Mouse (Mus musculus) intestine, embryonic 16.5 days (tissue): ENCODE data around the gene Asic2. TPM values are rescaled to one million over a fixed set of nuclear protein-coding genes. Genes with fewer than 3 reads are reported as not detected.
"Not testable (repeated sequence)": the region's sequence is repeated elsewhere in the genome, so short reads cannot be mapped to it uniquely, and the experiment has no call there.

ENCODE experiments used
- ATAC-seq: fragments of 200-750 bp; cut with Nextera tagmentation; 2 replicates; pipeline ENCODE4 v1.8.0; 2017; ENCODE audit warnings: moderate TSS enrichment, moderate library complexity
- H3K27ac ChIP-seq: fragments of 300-500 bp; sonication (generic); 2 replicates; pipeline ENCODE4 v1.5.1; 2014; ENCODE audit warnings: mild to moderate bottlenecking, low read length
- H3K27me3 ChIP-seq: fragments of 300-500 bp; sonication (generic); replicated peaks from 2 replicates; pipeline ENCODE4 v1.6.1; 2014; ENCODE audit warnings: low read length, control low read depth, mixed read lengths; ENCODE audit not compliant: control insufficient read depth, insufficient read depth
- H3K36me3 ChIP-seq: fragments of 300-500 bp; sonication (generic); 2 replicates; pipeline ENCODE4 v1.6.1; 2014; ENCODE audit warnings: low read length, control low read depth; ENCODE audit not compliant: control insufficient read depth, insufficient read depth
- H3K4me1 ChIP-seq: fragments of 300-500 bp; sonication (generic); 2 replicates; pipeline ENCODE4 v1.6.1; 2014; ENCODE audit warnings: low read length, control low read depth, mixed read lengths; ENCODE audit not compliant: control insufficient read depth, insufficient read depth
- H3K4me2 ChIP-seq: fragments of 300-500 bp; sonication (generic); 2 replicates; pipeline ENCODE4 v1.6.1; 2014; ENCODE audit warnings: low read depth, low read length, control low read depth
- H3K4me3 ChIP-seq: fragments of 300-500 bp; sonication (generic); 2 replicates; pipeline ENCODE4 v1.5.1; 2014; ENCODE audit warnings: mild to moderate bottlenecking, low read length
- H3K9ac ChIP-seq: fragments of 300-500 bp; sonication (generic); 2 replicates; pipeline ENCODE4 v1.6.1; 2014; ENCODE audit warnings: low read depth, low read length
- H3K9me3 ChIP-seq: fragments of 300-500 bp; sonication (generic); 2 replicates; pipeline ENCODE4 v1.6.1; 2016; ENCODE audit warnings: low read length, control low read depth; ENCODE audit not compliant: control insufficient read depth
- WGBS: fragments of 180-500 bp; shearing (Covaris S2); extraction: QIAGEN DNeasy Blood & Tissue Kit; methylation state at CpG from one replicate; pipeline ENCODE4 v1.1.7; 2014; 5-methylcytosine and 5-hydroxymethylcytosine counted together
- polyA plus RNA-seq: library from polyadenylated mRNA; unstranded; fragments of >200 nt; fragmentation: Nextera tagmentation; extraction: Ambion mirVana; gene quantifications from 2 replicates; pipeline ENCODE4 v1.2.1, GENCODE M21; 2015

Gene Asic2
- polyA plus RNA-seq, 1 experiment from 2014 or later, result 0.15 TPM

- 46% methylated on average over 3 of the region's 3 CpGs for WGBS
- H3K9me3 ChIP-seq, result 0 out of 2 replicates have a peak, but pooled peaks cover 3% of the 10 kb centered on the region
- no peak overlapping the region for H3K27ac ChIP-seq
- no peaks in the 10 kb centered on the region for H3K27me3 ChIP-seq
- no peaks in the 10 kb centered on the region for H3K36me3 ChIP-seq
- H3K9ac ChIP-seq, result no peak overlapping the region
- H3K4me3 ChIP-seq, result no peak overlapping the region
- H3K4me1 ChIP-seq, result no peaks in the 10 kb centered on the region
- no peak for ATAC-seq
- H3K4me2 ChIP-seq, result no peak overlapping the region
These were observed 605.8 kb downstream of the Asic2 start for GRCm38 (mm10) chr11:81362461-81362860.

DNA sequence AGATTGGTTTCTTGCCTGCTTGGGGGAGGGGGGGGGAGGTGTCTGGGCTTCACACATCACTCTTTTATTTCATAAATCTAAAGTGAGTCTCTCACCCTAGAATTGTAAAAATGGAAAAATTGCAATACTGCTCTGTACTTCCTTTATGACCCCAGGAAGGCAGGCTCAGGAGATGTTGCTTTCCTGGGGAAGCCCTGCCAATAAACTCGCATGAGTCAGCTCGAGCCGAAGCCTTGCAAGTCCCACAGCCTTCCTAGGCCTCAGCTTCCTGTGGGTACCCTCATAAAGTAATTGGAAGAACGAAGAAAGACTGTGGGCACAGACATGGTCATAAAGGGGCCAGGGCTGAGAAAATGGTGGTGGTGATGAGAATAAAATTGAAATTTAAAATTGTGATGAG, 607.2 kb downstream of the Asic2 start:
- ATAC-seq, result no peak
- 60% methylated on average over 4 of the region's 4 CpGs for WGBS
- H3K4me1 ChIP-seq, result no peaks in the 10 kb centered on the region
- no peak overlapping the region for H3K27ac ChIP-seq
- H3K4me3 ChIP-seq, result no peak overlapping the region
- no peak overlapping the region for H3K9ac ChIP-seq
- H3K9me3 ChIP-seq, result 0 out of 2 replicates have a peak, but pooled peaks cover 3% of the 10 kb centered on the region
- H3K36me3 ChIP-seq, result no peaks in the 10 kb centered on the region
- no peak overlapping the region for H3K4me2 ChIP-seq
- no peaks in the 10 kb centered on the region for H3K27me3 ChIP-seq

GRCm38 (mm10) chr11:81350498-81350897, 617.8 kb downstream of the Asic2 start:
- not testable (repeated sequence) for H3K4me2 ChIP-seq, ATAC-seq
- WGBS, result 70% methylated on average over 5 of the region's 6 CpGs

DNA sequence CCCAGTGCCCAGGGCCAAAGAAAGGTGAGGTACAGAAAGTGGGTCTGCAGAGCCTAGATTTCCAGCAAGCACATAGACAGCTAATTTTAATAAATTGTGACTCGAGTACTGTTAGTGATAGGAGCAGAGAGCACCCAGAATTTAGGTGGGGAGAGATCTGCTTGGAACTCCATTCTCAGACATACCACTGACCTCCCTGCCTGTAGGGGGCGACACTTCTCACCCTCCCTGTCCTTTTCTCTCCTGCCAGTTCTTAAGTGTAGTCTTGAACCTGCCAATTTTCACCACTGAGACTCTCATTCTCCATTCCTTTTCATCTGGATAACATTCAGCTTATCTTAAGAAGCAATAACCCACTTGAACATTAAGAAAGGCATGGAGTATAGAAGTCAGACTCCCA, 636.3 kb downstream of the Asic2 start:
- Histone ChIP-seq H3K4me1 (no peaks in the 10 kb centered on the region), H3K4me2 (no peak overlapping the region), H3K36me3 (no peaks in the 10 kb centered on the region), H3K27ac (no peak overlapping the region), H3K4me3 (no peak overlapping the region), H3K9ac (no peak overlapping the region), H3K27me3 (no peaks in the 10 kb centered on the region), H3K9me3 (no peaks in the 10 kb centered on the region)
- ATAC-seq, result no peak
- WGBS, result 72% methylated on average over 2 of the region's 2 CpGs

More at GRCm38 (mm10) chr11:81350498-81350897, 617.8 kb downstream of the Asic2 start:
- not testable (repeated sequence) for H3K36me3 ChIP-seq, H3K9ac ChIP-seq, H3K27me3 ChIP-seq, H3K4me3 ChIP-seq, H3K27ac ChIP-seq, H3K4me1 ChIP-seq, H3K9me3 ChIP-seq

DNA sequence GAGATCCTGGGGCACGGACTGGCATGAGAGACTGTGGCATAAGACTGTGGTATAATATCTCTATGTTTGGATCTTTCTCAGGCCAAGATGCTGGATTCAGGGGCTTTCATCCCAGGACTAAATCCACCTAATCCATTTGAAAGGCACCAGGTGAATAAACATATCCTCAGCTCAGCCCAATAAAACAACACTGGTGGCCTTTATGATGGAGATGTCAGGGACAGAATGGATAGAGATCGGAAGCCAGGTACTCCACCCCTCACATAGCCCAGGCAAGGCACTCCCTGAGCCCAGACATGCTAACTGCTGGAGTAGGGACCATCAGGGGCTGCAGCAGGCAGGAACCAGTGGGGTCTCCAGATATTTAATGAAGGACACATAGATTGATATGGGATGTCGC, 637.3 kb downstream of the Asic2 start:
- Histone ChIP-seq H3K36me3 (no peaks in the 10 kb centered on the region), H3K27me3 (no peaks in the 10 kb centered on the region), H3K4me1 (no peaks in the 10 kb centered on the region), H3K27ac (no peak overlapping the region), H3K9me3 (no peaks in the 10 kb centered on the region), H3K4me3 (no peak overlapping the region), H3K9ac (no peak overlapping the region), H3K4me2 (no peak overlapping the region)
- WGBS, result 79% methylated on average over 3 of the region's 3 CpGs
- ATAC-seq, result no peak

DNA sequence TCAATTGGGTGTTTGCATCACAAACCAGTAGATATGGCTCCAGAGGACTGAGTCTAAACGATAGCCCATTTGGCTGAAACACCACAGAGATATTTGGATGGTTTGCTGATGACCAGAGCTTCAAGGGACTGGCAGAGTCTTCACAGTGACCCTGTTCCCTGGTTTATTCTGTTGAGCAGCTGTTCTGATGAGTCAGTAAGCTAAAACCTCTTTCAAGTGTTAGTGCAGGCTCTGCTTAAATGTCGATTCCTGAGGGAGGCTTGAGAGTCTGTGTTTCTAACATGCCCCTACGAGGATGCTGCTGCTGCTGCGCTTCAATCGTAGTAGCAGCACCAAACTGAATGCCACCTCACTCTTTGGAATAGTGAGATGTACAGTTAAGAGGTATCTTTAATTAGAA, 640.2 kb downstream of the Asic2 start:
- Histone ChIP-seq H3K27ac (no peak overlapping the region), H3K4me3 (no peak overlapping the region), H3K4me2 (no peak overlapping the region), H3K9me3 (no peaks in the 10 kb centered on the region), H3K4me1 (no peaks in the 10 kb centered on the region), H3K36me3 (no peaks in the 10 kb centered on the region), H3K27me3 (no peaks in the 10 kb centered on the region), H3K9ac (no peak overlapping the region)
- no peak for ATAC-seq
- 85% methylated on average over 5 of the region's 5 CpGs for WGBS

DNA sequence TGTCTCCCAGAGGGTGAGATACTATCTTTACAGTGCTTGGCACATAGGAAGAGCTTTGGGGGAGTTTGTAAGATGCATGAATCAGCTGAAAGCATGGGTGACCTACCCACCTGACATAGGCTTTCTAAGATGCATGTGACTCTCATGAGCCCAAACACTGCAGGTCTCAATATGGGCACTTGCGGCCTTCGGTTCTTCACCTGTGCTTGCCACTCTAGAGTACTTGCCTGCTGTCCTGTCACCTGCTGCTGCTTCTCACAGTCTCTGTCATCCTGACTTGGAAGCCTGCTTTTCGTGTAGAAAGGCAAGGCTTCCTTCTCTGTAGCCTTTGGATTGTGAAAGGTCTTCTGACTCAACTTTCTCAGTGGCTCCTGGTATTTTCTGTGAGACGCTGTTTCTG, 645.1 kb downstream of the Asic2 start:
- H3K4me3 ChIP-seq, result no peak overlapping the region
- no peaks in the 10 kb centered on the region for H3K9me3 ChIP-seq
- no peak overlapping the region for H3K9ac ChIP-seq
- H3K4me2 ChIP-seq, result no peak overlapping the region
- ATAC-seq, result no peak
- no peaks in the 10 kb centered on the region for H3K36me3 ChIP-seq
- H3K27me3 ChIP-seq, result no peaks in the 10 kb centered on the region
- H3K4me1 ChIP-seq, result no peaks in the 10 kb centered on the region
- WGBS, result 74% methylated on average over 4 of the region's 4 CpGs
- H3K27ac ChIP-seq, result no peak overlapping the region

DNA sequence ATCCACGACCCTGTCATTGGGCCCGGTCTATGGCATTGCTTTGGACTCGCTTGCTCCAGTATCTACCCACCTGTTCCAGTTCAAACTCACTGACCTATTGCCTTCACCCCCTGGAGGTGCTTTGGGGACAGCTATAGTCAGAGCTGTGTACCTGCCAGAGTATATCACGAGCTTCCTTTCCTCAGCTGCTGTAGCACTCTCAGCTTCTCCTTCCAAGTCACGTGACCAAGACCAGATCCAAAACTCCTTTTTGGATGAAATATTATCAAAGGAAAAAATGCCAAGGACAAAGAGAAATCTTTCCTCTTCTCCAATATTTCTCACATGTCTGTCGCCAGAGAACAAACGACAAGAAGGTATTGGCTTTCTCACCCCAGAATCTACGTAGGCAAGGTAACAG, 645.8 kb downstream of the Asic2 start:
- ATAC-seq, result no peak
- Histone ChIP-seq H3K27ac (no peak overlapping the region), H3K4me3 (no peak overlapping the region), H3K9me3 (no peaks in the 10 kb centered on the region), H3K9ac (no peak overlapping the region), H3K4me1 (no peaks in the 10 kb centered on the region), H3K27me3 (no peaks in the 10 kb centered on the region), H3K36me3 (no peaks in the 10 kb centered on the region), H3K4me2 (no peak overlapping the region)
- WGBS, result 88% methylated on average over 8 of the region's 8 CpGs

DNA sequence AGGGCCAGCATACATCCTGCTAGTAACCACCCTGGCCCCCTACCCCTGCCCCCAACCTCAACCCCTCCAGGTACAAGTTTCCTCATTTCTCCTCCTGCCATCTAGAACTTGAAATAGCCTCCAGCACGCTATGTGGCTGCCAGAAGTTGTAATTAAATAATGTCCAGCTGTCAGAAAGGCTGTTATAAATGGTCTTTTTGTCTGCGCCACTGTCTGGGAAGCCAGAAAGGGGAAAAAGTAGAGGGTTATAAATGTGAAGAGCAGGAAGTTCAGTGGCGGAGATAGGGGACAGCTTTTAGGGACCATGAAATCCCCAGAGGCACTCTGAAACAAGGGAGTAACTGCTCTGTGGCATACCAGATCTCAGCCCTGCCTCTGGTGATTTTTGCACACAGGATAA, 678.2 kb downstream of the Asic2 start:
- 30% methylated on average over 3 of the region's 3 CpGs for WGBS
- Histone ChIP-seq H3K9ac (no peak overlapping the region), H3K27ac (no peak overlapping the region), H3K4me2 (no peak overlapping the region), H3K36me3 (no peaks in the 10 kb centered on the region), H3K9me3 (no peaks in the 10 kb centered on the region), H3K27me3 (no peaks in the 10 kb centered on the region), H3K4me1 (no peaks in the 10 kb centered on the region), H3K4me3 (no peak overlapping the region)
- no peak for ATAC-seq

GRCm38 (mm10) chr11:81283185-81283584, 685.1 kb downstream of the Asic2 start:
- no peaks in the 10 kb centered on the region for H3K4me1 ChIP-seq
- no peaks in the 10 kb centered on the region for H3K36me3 ChIP-seq
- no peak overlapping the region for H3K9ac ChIP-seq
- no peaks in the 10 kb centered on the region for H3K27me3 ChIP-seq
- H3K4me3 ChIP-seq, result no peak overlapping the region
- H3K27ac ChIP-seq, result no peak overlapping the region
- H3K4me2 ChIP-seq, result no peak overlapping the region
- no peaks in the 10 kb centered on the region for H3K9me3 ChIP-seq
- no peak for ATAC-seq
- 31% methylated on average over 6 of the region's 6 CpGs for WGBS
